Mouse (Mus musculus) layer of hippocampus, postnatal 10 days (tissue): Measurements from ENCODE around the gene Keap1. TPM values are rescaled to one million over a fixed set of nuclear protein-coding genes. Genes with fewer than 3 reads are reported as not detected.
"Not testable (repeated sequence)": the region's sequence is repeated elsewhere in the genome, so short reads cannot be mapped to it uniquely, and the experiment has no call there.

Experiments used
- DNase-seq, 2 experiments: peaks; one replicate each; pipeline ENCODE4 v3.0.0; 2021; ENCODE audit warnings: low spot score in 2 of 2
- total RNA-seq, 2 experiments: library from RNA; stranded (reverse); gene quantifications; 2 replicates each; pipeline ENCODE4 v1.2.3; 2021

Keap1 gene
- total RNA-seq, 2 experiments from 2014 or later = 51.7 to 56.5 TPM

DNA sequence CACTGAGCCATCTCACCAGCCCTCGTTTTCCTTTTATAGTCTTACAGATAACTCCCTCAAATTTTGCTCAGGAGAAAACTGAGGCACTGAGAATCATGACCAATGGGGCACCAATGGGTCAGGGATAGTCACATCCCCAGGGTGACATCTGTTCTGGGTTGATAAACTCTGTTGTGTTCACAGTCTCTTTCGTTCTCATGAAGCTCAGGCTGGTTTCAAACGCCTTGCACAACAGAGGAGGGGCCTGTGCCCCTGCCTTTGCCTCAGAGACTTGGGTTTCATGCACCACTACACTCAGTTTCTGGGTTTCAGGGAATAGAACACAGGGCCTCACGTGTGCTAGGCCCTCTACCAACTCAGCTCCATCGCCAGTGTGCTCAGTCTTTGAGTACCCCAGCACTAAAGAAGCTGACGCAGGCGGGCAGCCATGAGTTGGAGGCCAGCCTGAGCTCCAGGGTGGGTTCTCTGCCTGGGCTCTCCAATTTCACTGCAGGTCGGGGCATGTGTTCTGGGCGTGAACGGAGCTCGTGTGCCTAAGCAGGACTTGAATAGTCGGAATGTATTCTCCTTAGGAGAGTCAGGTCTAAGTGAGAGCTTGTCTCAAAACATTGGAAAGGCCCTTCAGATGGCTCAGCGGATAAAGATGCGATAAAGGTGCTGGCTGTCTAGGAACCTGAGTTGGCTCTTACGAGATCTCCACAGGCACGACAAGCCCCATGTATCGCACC is 25.3 kb upstream of the Keap1 start:
- no peak for DNase-seq

DNA sequence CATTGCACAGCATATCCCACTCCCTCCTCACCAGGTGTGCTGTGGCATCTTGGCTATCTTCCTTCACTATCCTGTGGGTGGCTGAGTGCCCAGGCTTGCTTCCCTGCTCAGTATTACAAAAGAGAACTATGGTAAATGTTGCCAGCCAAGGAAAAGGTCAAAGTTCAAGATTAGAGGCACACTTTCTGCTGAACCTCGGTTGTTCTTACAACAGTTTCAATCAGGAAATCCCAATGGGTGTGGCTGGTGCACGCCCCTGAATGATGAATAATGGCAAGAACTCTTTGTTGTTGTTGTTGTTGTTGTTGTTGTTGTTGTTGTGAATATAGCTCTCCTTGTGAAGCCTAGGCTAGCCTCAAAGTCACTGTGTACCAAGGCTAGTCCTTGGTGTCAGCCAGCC is 22.7 kb upstream of the Keap1 start:
- DNase-seq = no peak

GRCm38 (mm10) chr9:21260491-21261040 is 21.4 kb upstream of the Keap1 start:
- DNase-seq = no peak

- not testable (repeated sequence) for DNase-seq
These were observed 17.2 kb upstream of the Keap1 start for GRCm38 (mm10) chr9:21256349-21256748.

GRCm38 (mm10) chr9:21254690-21255089 is 15.5 kb upstream of the Keap1 start:
- no peak for DNase-seq

GRCm38 (mm10) chr9:21251116-21251735 is 12.1 kb upstream of the Keap1 start:
- DNase-seq = no peak

GRCm38 (mm10) chr9:21250509-21250908 is 11.3 kb upstream of the Keap1 start:
- DNase-seq = no peak

GRCm38 (mm10) chr9:21249629-21250508 is 10.7 kb upstream of the Keap1 start:
- no peak for DNase-seq

GRCm38 (mm10) chr9:21248326-21248725 is 9.2 kb upstream of the Keap1 start, which contains the start of gene S1pr5:
Gene S1pr5, minus strand, starts transcription at chr9:21248443.
- DNase-seq = no peak

- no peak for DNase-seq
These were observed 7.2 kb upstream of the Keap1 start for GRCm38 (mm10) chr9:21246342-21246741.

- no peak for DNase-seq
These were observed 5.9 kb upstream of the Keap1 start for GRCm38 (mm10) chr9:21245113-21245487.

DNA sequence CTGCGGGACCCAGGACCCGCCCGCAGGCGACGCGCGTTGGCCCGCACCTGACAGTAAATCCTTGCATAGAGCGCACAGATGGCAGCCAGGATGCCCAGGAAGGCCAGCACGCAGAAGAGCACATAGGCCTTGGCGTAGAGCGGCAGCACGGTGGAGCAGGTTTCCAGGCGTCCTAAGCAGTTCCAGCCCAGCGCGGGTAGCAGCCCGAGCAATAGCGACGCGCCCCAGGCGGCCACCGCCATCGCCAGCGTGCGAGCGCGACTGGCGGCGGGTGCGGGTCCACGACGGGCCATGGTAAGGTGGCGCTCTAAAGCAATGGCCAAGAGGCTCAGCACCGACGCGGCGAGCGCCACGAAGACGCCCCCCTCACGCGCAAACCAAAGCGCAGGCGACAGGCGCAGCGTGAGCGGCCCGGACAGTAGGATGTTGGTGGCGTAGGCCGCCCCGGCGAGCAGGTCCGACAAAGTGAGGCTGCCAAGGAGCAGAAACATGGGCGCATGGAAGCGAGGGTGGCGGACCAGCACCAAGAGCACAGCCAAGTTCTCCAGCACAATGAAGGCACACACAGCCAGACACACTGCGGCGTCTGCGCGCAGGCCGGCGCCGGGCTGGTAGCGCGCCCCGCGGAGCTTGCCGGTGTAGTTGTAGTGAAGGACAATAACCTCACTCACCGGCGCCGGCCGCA is 5.4 kb upstream of the Keap1 start:
- DNase-seq = peak; percentile 44 to 60

DNA sequence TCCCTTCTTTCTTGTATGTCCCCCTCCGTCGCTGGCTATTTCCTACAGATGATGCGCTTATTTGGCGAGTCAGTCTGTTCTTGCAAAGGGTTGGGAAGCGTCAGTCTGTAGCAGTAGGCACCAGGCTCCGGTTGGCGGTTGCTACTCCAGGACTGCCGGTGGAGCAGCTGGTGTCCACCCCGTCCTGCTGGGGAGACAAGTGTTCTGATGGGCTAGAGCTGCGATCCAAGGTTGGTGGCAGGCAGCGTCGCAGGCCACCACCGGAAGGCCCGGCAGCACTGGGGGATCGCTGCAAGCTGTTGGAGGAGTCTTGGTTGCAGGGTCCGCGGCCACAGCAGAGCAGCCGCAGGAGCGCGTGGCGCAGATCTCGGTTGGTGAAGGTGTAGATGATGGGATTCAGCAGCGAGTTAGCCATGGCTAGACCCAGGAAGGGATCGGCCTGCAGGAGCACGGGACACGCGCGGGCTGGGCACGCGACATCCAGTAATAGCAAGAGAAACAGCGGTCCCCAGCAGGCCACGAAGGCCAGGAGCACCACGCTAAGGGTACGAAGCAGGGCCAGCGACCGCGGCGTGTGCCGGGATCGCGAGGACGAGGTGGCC is 4.8 kb upstream of the Keap1 start:
- peak; percentile 40 to 48 for DNase-seq

DNA sequence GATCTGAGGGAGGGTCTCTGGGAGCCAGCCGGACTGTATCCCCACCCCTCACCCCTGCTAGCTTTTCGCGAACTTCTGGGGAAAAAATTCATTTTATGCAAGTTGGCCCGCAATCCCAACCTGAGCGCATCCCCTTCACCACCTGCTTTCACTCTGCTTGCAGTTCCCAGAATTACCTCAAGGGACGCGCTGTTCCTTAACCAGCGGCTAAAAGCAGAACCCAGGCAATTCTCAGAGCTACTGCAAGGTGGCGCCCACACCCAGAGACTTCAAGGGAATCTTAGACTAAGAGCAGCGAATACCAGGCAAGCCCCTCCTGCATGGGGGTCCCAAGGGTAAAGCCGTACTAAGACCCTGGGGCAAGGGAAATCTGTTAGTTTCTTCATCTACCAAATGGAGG is 2.2 kb upstream of the Keap1 start:
- peak; percentile 87 to 88 for DNase-seq

DNA sequence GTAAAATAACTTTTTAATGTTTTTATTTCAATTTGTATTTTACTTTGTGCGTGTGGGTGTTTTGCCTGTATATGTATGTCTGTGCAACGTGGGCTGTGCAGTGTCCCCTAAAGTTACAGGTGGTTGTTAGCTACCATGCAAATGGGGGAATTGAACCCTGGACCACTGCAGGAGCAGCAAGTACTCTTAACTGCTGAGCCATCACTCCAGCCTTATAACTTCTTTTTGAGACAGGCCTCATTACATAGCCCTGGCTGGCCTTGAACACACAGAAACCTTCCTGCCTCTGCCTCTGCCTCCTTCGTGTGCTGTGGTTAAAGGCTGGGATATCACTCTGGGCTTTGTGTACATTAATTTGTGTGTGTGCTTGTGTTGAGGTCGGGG is 296 bp upstream of the Keap1 start:
- no peak for DNase-seq

DNA sequence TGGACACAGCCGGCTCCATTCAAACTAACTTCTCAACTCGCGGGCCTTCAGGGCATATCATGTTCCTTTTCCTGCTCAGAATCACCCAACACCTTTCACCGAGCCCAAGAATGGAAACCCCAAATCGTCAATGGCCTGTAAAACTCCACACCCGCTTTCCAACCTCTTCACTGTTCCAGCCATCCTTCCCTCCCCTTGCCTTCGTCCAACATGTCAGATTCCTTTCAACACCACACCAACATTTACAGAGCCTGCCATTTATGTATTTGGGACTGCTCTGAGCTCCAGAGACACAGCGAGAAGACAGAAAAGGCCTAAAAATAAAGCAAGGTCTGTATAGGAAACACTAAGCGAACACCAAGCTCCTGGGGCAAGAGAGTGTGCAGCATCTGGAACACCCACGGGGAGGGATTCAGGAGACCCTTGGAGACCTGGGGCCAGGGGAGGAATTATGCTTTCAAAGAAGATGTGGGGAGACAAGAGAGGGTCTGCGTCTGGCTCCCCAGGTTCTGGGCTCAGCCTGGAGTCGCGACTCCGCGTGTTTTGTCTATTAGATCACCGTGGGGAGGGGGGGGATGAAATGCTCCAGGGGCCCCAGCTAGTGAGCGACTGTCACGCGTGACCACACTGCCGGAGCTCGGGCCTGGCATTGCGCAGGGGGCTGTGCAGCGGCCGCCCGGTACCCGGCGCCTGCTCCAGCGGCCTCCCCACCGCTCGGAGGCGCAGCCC is 993 bp downstream of the Keap1 start:
- DNase-seq = peak in 1 of 2 experiments; percentile 48

- peak in 1 of 2 experiments; percentile 45 for DNase-seq
These were observed 1.7 kb downstream of the Keap1 start for GRCm38 (mm10) chr9:21237368-21238003.

GRCm38 (mm10) chr9:21236991-21237367 is 2.2 kb downstream of the Keap1 start:
- peak in 1 of 2 experiments; percentile 32 for DNase-seq

DNA sequence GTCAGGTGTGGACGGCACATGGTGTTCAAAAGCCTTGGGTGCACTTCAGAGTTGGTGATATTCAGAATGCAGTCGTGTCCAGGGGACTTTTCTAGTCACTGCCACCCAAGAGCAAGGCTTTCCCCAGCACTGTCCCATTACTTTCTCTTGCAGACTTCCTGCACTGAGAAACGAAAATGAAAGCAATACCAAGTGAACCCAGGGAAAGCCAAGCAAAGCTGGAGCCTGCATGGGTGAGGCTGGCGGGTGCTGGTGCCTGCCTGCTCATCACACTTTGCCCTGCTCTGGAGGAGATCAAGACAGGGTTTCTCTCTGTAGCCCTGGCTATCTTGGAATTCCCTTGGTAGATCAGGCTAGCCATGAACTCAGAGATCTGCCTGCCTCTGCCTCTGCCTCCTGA is 3.8 kb downstream of the Keap1 start:
- no peak for DNase-seq
